Mouse (Mus musculus) embryo, embryonic 11 days (tissue): Measurements from ENCODE around the gene Shank3.

Experiments
- DNase-seq: peaks from one replicate; pipeline ENCODE4 v3.0.0-alpha.2; 2015

The Shank3 gene

DNA sequence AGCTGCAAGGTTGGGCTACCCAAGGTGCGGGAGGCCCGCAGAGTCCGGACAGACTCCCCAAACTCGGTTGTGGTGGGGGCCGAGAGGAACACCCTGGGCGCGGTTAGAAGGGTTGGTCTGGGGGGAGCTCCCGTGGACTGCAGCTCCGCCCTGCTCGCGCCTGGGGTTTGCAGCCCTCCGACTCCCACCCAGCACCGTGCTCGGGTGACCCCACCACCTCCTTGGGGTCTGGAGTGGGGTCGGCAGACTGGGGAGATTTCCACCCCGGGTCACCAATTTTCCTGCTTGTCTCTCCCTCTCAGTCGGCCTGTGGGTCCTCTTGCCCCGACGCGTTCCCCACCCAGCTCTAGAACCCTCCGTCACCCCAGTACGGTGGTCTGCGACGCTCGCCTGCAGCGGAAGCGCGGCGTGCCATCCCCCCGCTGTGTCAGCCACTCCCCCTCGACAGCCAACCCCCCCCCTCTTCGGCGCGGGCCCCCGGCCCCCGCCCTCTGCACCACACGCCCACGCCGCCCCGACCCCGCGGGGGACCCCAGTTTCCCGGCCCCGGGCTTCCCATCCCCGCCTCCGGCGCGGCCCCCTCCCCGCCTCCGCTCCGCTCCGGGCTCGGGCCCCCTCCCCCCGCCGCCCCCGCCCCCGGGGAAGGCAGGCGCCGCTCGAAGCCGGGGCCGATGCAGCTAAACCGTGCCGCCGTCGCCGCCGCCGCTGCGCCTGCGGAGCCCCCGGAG lies at the start of gene Shank3:
Shank3 (plus strand) TSS at position 663 of the 728 bp plus-strand sequence.
- peak; percentile 66 for DNase-seq

GRCm38 (mm10) chr15:89452906-89453864 lies 46.2 kb upstream of the Shank3 start:
- peak; percentile 80 for DNase-seq

DNA sequence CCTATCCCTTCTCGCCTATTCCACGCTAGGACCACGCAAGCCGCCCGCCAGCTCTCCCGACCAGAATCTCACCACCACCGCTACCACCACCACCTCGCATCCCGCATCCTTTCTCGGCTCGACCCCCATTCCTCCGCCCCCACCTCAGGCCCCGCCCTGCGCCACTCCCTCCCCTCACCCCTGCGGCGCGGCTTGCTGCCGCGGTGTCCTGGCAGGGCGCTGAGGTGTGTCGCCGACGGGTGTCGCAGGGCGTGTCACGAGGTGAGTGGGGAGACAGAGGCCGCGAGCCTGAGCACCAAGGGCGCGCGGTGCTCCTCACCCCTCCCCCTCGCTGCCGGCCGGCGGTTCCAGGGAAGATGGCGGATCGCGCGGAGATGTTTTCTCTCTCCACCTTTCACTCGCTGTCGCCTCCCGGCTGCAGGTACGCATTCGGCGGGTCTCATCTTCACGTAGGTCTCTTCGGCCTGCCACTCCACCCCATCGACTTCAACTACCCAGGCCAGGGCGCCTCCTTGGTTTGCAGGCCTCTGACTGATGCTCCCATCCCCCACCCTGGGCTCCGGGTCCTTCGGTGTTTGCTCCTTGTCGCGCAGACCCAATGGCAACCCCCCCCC lies 45.5 kb upstream of the Shank3 start, which contains the start of gene Mapk8ip2:
Mapk8ip2 (plus strand) TSS at position 49 of the 614 bp plus-strand sequence.
- peak; percentile 67 for DNase-seq

GRCm38 (mm10) chr15:89454857-89455256 lies 44.6 kb upstream of the Shank3 start:
- DNase-seq = no peak

DNA sequence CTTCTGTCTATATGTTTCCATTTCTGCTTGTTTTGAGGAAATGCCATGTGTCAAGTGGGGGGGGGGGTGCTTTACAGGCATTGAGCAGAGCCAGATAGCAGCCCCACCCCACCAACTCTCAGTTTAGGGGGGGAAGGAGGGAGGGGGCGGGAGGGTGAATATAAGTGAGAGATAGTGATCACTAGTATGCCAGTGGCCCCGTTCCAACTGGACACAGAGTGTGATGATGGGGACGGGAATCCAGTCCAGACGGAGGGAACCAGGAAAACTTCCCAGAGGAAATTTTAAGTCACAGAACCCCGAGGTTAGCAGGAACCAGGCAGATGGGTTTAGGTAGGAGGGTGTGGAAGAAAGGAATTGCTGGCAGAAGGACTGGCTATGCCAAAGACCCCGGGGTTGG lies 43.8 kb upstream of the Shank3 start:
- DNase-seq = no peak

DNA sequence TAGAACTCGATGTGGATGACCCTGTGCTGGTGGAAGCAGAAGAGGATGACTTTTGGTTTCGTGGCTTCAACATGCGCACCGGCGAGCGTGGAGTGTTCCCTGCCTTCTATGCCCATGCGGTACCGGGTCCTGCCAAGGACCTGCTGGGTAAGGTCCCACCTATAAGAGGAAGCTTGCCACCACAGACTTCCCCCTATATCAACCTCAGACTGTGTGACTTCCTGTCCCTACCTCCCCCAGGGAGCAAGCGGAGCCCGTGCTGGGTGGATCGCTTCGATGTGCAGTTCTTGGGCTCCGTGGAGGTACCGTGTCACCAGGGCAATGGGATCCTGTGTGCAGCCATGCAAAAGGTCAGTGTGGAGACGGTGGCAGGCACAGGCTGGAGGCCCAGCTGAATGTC lies 40.5 kb upstream of the Shank3 start:
- no peak for DNase-seq

DNA sequence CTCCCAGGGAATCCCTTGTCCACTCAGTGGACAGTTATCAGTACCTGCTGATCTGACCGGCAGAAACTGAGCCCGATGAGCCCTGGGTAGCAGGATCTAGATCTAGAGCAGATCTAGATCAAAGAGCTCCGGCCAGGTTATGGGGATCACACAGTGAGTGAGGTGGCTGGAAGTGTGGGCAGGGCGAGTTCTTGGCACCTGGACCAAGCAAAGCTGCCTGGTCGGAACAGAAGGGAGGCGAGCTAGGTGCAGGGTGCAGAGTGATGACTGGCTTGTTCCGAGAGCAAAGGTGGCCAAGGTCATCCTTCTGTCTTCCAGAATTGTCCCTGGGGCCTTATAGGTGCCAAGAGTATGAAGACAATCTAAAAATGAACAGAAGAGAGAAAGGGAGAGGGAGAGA lies 39.6 kb upstream of the Shank3 start:
- no peak for DNase-seq

DNA sequence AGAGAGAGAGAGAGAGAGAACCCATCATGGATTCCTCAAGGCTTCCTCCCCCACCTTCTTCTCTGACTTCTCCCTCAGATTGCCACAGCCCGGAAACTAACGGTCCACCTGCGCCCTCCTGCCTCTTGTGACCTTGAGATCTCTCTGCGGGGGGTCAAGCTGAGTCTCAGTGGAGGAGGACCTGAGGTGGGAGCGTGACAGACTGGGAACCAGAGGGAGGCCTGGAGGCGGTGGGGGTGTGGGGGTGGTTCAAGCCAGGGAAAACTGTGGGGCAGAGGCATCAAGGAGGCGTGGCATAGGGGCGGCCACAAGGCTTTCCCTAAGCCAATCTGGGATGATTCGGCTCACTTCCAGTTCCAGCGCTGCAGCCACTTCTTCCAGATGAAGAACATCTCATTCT lies 39.1 kb upstream of the Shank3 start:
- no peak for DNase-seq

GRCm38 (mm10) chr15:89461321-89461720 lies 38.1 kb upstream of the Shank3 start:
- no peak for DNase-seq

DNA sequence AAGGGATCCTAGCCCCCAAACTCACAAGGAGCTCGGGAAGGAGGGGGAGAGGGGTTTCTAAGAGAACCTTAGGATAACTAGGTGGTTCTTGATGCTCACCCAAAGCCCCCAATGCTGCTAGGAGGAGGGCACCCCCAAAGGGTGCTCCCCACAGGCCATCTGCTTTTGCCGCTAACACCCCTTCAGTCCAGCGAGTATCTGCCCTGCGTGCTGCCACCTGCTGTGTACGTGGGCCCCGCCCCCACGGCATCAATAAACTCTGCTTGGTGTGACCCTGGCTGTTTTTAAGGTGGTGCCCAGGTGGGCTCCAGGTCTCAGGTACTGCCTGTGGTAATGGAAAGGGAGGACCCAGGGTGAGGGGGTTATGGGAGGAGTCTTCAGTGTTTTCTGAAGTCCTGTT lies 37.2 kb upstream of the Shank3 start:
- DNase-seq = no peak

DNA sequence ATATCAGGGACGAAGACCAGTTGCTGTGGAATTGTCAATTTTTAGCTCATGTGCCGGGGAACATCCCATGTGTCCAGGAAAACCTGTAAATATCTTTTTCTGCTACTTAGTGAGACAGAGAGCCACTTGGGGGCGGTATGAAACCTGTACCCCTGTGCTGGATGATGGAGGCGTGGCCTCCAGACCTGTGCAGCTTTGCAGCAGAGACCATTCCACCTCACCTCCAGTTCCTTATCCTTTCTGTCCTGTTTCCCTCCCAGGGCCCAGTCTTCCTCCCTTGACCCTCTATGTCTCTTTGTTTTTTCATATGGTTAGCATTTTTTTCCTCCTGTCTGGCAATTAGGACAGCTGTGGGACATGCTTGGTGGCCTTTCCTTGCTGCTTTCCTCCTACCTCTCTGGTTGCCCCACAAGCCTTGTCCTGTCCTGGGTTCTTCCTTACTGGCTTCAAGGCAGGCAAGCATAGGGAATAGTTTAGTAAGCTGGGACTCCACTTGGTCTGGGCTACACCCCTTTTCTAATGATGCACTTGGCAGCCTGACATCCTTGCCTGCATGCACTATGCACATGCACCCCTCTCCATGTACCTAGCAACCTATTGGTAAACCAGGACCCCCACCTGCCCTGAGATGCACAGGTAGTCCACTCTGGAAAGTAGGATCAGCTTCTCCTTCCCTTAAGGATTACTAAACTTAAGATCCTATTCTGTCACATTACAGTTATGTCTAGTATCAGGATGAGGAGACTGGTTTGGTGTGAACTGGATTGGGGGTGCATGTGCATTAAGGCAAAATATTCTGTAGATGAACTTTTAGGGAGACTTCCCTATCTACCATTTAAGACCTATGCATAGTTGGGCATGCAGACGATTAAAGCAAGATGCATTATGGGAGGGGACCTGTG lies 35.8 kb upstream of the Shank3 start:
- no peak for DNase-seq

DNA sequence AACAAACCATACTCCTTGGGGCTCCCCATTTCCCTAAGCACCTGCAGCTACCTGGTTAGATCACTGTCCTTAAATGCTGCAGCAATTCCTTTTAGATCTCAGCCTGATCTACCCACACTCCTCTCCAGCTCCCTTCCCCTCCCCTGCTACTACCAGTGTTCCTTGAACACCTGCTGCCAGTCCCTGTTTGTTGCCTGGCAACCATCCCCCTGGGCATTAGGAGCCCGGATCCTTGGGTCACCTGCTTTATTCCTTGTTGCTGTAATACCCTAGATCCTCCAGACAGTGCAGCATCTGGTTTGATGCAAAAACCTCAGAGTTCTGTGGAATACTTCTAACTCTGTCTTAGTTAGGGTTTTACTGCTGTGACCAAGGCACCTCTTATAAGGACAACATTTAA lies 34.4 kb upstream of the Shank3 start:
- peak; percentile 37 for DNase-seq

DNA sequence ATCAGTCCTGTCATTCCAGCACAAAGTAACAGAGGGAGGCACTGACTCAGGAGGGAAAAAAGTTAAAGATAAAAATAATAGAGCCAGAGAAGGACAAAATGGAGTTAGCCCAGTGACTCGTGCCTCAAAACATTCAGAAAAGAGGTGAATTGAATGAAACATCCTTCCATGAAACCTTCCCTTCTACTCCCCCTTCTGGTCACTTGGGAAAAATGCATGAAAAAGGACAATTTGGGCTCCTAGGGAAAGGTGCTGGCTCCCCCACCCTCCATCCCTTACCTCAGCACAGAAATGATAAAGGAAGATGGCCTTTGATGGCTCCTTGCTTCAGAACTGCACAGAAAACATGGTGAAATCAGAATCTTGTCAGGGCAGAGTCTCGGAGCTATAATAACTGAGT lies 30.8 kb upstream of the Shank3 start:
- DNase-seq = peak; percentile 49

- DNase-seq = no peak
Observed at GRCm38 (mm10) chr15:89471476-89471875, 27.9 kb upstream of the Shank3 start.

- DNase-seq = no peak
Observed at GRCm38 (mm10) chr15:89473370-89473769, 26.1 kb upstream of the Shank3 start.

GRCm38 (mm10) chr15:89473921-89474320 lies 25.5 kb upstream of the Shank3 start:
- no peak for DNase-seq

- no peak for DNase-seq
Observed at GRCm38 (mm10) chr15:89474596-89475292, 24.7 kb upstream of the Shank3 start.

- DNase-seq = no peak
Observed at GRCm38 (mm10) chr15:89475293-89475600, 24.2 kb upstream of the Shank3 start.

GRCm38 (mm10) chr15:89475611-89476474 lies 23.6 kb upstream of the Shank3 start:
- DNase-seq = peak; percentile 94

DNA sequence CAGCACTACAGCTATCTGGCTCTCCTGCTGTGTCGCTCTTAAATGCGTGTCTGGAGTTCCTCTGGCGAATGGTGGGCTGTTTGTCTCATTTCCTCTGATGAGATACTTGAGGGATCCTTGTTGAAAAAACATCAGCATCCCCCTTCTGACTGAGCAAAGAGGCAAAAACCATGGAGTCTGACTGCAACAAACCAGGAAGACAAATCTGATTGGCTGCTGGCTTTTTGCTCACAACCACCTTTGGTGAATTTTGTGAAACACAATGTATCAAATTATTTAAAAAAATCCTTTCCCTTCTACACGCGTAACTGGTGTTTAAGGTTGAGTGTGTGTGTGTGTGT lies 23.0 kb upstream of the Shank3 start:
- no peak for DNase-seq

- DNase-seq = no peak
Observed at GRCm38 (mm10) chr15:89477091-89477491, 22.3 kb upstream of the Shank3 start, which contains the start of gene Arsa. TSS of gene Arsa (minus strand) at chr15:89477425.
